In the genomic region with DNA sequence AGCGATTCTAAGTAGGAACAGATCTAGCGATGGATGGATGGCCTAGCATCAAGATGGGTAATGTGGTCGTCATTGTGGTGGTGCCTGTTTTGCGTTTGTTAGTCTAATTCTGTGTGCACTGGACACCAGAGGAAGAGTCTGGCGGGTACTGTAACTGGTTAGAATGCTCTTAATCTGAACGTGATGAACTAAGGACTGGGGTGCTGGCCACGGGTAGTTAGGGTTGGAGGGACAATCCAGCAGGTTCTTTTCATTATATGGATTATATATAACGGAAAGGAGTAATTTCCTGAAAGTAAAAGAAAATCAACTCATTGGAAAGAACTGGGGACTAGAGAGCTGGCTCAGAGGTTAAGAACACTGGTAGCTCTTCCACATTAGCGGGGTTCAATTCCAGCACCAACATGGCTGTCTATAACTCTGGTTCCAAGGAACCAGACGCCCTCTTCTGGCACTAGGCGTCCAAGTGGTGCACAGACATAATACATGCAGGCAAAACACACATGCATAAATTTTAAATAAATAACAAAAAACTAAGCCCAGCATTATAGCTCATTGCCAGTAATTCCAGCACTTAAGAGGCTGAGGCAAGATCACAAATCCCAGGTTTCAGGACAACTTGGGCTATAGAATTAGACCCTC, we compare ENCODE assay signal across 9 mouse cellular contexts. TPM values are rescaled to one million over a fixed set of nuclear protein-coding genes. Genes with fewer than 3 reads are reported as not detected.
DNase-seq lines count a peak whose midpoint lies in the region; ATAC-seq lines count a peak whose summit lies in the region.
"Had no signal": no experiment of that assay in that cellular context is flagged by ENCODE, and none has a peak within 500 bp of the region (broad histone marks: within the 10 kb centered on the region; RNA-seq: fewer than 3 reads in every experiment).

No protein-coding gene starts in this region.

- H3K4me3 ChIP-seq in erythroblast, embryonic 14.5 days (replicated peaks): peak overlapping the region; percentile 68
- H3K4me3 ChIP-seq in stomach, embryonic 15.5 days (replicated peaks): peak overlapping the region; percentile 100

- peak overlapping the region; percentile 63 for H3K9ac ChIP-seq in stomach, embryonic 15.5 days

- H3K27ac ChIP-seq in stomach, embryonic 15.5 days: peak overlapping the region; percentile 94

- ATAC-seq in stomach, embryonic 15.5 days (ENCODE audit: insufficient read depth, low FRiP score, low read depth): no peak

- H3K4me2 ChIP-seq in stomach, embryonic 15.5 days: peak overlapping the region; percentile 85

- peak; percentile 55 for DNase-seq in left cerebral cortex, postnatal 4 days
- DNase-seq in left cerebral cortex, adult 9 months (ENCODE audit: low spot score in 2 of 2): no peak
- peak; percentile 64 for DNase-seq in adrenal gland, postnatal 10 days
- peak; percentile 13 for DNase-seq in kidney, adult 18-20 months
- DNase-seq in lung, postnatal 10 days: peak; percentile 61
- DNase-seq in gastrocnemius, adult 18-20 months (ENCODE audit: low spot score): no peak

- H3K4me1 ChIP-seq in erythroblast, embryonic 14.5 days (ENCODE audit: control insufficient read depth): peaks cover 38% of the 10 kb centered on the region
- no peaks in the 10 kb centered on the region for H3K4me1 ChIP-seq in stomach, embryonic 15.5 days

- H3K9me3 ChIP-seq in erythroblast, embryonic 14.5 days (ENCODE audit: control insufficient read depth, low read length): no peaks in the 10 kb centered on the region
- H3K9me3 ChIP-seq in stomach, embryonic 15.5 days: no peaks in the 10 kb centered on the region

- no peaks in the 10 kb centered on the region for H3K27me3 ChIP-seq in erythroblast, embryonic 14.5 days (ENCODE audit: control insufficient read depth)
- H3K27me3 ChIP-seq in stomach, embryonic 15.5 days (replicated peaks): no peaks in the 10 kb centered on the region

- intact Hi-C loops in left cerebral cortex, postnatal 4 days (cut with DNase I): no loop called here

- 12% methylated on average over 11 of the region's 11 CpGs for WGBS in stomach, embryonic 15.5 days

- H3K36me3 ChIP-seq in erythroblast, embryonic 14.5 days (ENCODE audit: control insufficient read depth): peaks cover 9% of the 10 kb centered on the region
- no peaks in the 10 kb centered on the region for H3K36me3 ChIP-seq in stomach, embryonic 15.5 days

RNA-seq across cellular contexts. Expression of gene Ppm1g, which starts 0.9 kb away (rescaled TPM):
- 100 to 1,000 TPM; 144 to 146 TPM for total RNA-seq in left cerebral cortex, postnatal 4 days (2021)
- 100 to 1,000 TPM; 125 to 127 TPM for total RNA-seq in adrenal gland, postnatal 10 days (2021)
- 31.4 and 40.0 TPM in 2 replicates for polyA plus RNA-seq in erythroblast, embryonic 14.5 days (2012)
- polyA plus RNA-seq in stomach, embryonic 15.5 days (2015; fragmentation: Nextera tagmentation; extraction: Ambion mirVana): 124 and 125 TPM in 2 replicates
- total RNA-seq in gastrocnemius, adult 18-20 months (2021): 10 to 100 TPM; 37.8 to 43.9 TPM

RNA-seq across cellular contexts. Expression of gene Nrbp1, which starts 19.2 kb away (rescaled TPM):
- total RNA-seq in left cerebral cortex, postnatal 4 days (2021): 10 to 100 TPM; 91.8 to 94.3 TPM
- 10 to 100 TPM; 79.6 to 86.2 TPM for total RNA-seq in adrenal gland, postnatal 10 days (2021)
- polyA plus RNA-seq in erythroblast, embryonic 14.5 days (2012): 2.3 and 2.6 TPM in 2 replicates
- 140 and 141 TPM in 2 replicates for polyA plus RNA-seq in stomach, embryonic 15.5 days (2015; fragmentation: Nextera tagmentation; extraction: Ambion mirVana)
- total RNA-seq in gastrocnemius, adult 18-20 months (2021): 10 to 100 TPM; 50.3 to 54.9 TPM

RNA-seq across cellular contexts. Expression of gene Zfp513, which starts 19.3 kb away (rescaled TPM):
- total RNA-seq in left cerebral cortex, postnatal 4 days (2021): 10 to 100 TPM; 27.6 to 30.1 TPM
- total RNA-seq in adrenal gland, postnatal 10 days (2021): 10 to 100 TPM; 23.0 to 23.7 TPM
- polyA plus RNA-seq in erythroblast, embryonic 14.5 days (2012): 2.5 TPM in 2 replicates
- polyA plus RNA-seq in stomach, embryonic 15.5 days (2015; fragmentation: Nextera tagmentation; extraction: Ambion mirVana): 8.6 and 9.8 TPM in 2 replicates
- total RNA-seq in gastrocnemius, adult 18-20 months (2021): 1 to 10 TPM; 6.0 to 7.2 TPM

RNA-seq across cellular contexts. Expression of gene Gm9970, which starts 19.6 kb away (rescaled TPM):
- total RNA-seq in left cerebral cortex, postnatal 4 days (2021): not detected
- under 1 TPM in 1 of 2 experiments, not detected in 1; 0.97 TPM for total RNA-seq in adrenal gland, postnatal 10 days (2021)
- polyA plus RNA-seq in erythroblast, embryonic 14.5 days (2012): not detected in 2 replicates
- polyA plus RNA-seq in stomach, embryonic 15.5 days (2015; fragmentation: Nextera tagmentation; extraction: Ambion mirVana): 0.44 and 0.53 TPM in 2 replicates
- not detected for total RNA-seq in gastrocnemius, adult 18-20 months (2021)
- polyA plus RNA-seq: large intestine, adult 2 months had no signal

RNA-seq across cellular contexts. Expression of gene Eif2b4, which starts 28.2 kb away (rescaled TPM):
- total RNA-seq in left cerebral cortex, postnatal 4 days (2021): 10 to 100 TPM; 45.8 to 48.3 TPM
- total RNA-seq in adrenal gland, postnatal 10 days (2021): 10 to 100 TPM; 38.9 to 48.2 TPM
- 32.5 and 34.0 TPM in 2 replicates for polyA plus RNA-seq in erythroblast, embryonic 14.5 days (2012)
- polyA plus RNA-seq in stomach, embryonic 15.5 days (2015; fragmentation: Nextera tagmentation; extraction: Ambion mirVana): 60.3 and 68.3 TPM in 2 replicates
- 10 to 100 TPM; 42.9 to 46.8 TPM for total RNA-seq in gastrocnemius, adult 18-20 months (2021)

Comparison
In these comparisons a context has a peak if more than half of its experiments do, and no peak if none do; other contexts are left out.
1. DNase-seq: peak in left cerebral cortex, postnatal 4 days (single experiment), adrenal gland, postnatal 10 days (single experiment), kidney, adult 18-20 months (single experiment) and lung, postnatal 10 days (single experiment); none in left cerebral cortex, adult 9 months (0 of 2) and gastrocnemius, adult 18-20 months (single experiment).